Mouse (Mus musculus) hindbrain, embryonic 16.5 days (tissue): ENCODE results near the gene Sult1a1. TPM values are rescaled to one million over a fixed set of nuclear protein-coding genes. Genes with fewer than 3 reads are reported as not detected.
"Not testable (repeated sequence)": the region's sequence is repeated elsewhere in the genome, so short reads cannot be mapped to it uniquely, and the experiment has no call there.

Experiments
- ATAC-seq: fragments of 200-750 bp; cut with Nextera tagmentation; 2 replicates; pipeline ENCODE4 v1.8.0; 2017; ENCODE audit warnings: moderate TSS enrichment, moderate library complexity
- H3K27ac ChIP-seq: fragments of 300-500 bp; sonication (generic); 2 replicates; pipeline ENCODE4 v1.5.1; 2014; ENCODE audit warnings: low read depth, mild to moderate bottlenecking, control low read depth, low read length, moderate library complexity
- H3K27me3 ChIP-seq: fragments of 300-500 bp; sonication (generic); replicated peaks from 2 replicates; pipeline ENCODE4 v1.6.1; 2014; ENCODE audit warnings: low read length; ENCODE audit not compliant: control insufficient read depth, insufficient read depth
- H3K36me3 ChIP-seq: fragments of 300-500 bp; sonication (generic); 2 replicates; pipeline ENCODE4 v1.6.1; 2014; ENCODE audit warnings: mild to moderate bottlenecking, low read length, moderate library complexity, mixed read lengths; ENCODE audit not compliant: control insufficient read depth, insufficient read depth
- H3K4me1 ChIP-seq: fragments of 300-500 bp; sonication (generic); 2 replicates; pipeline ENCODE4 v1.6.1; 2014; ENCODE audit warnings: low read depth, low read length; ENCODE audit not compliant: control insufficient read depth, insufficient read depth
- H3K4me2 ChIP-seq: fragments of 300-500 bp; sonication (generic); 2 replicates; pipeline ENCODE4 v1.6.1; 2014; ENCODE audit warnings: mild to moderate bottlenecking, low read length, control low read depth, moderate library complexity
- H3K4me3 ChIP-seq: fragments of 300-500 bp; sonication (generic); 2 replicates; pipeline ENCODE4 v1.5.1; 2014; ENCODE audit warnings: mild to moderate bottlenecking, low read length, control low read depth, moderate library complexity
- H3K9ac ChIP-seq: fragments of 300-500 bp; sonication (generic); 2 replicates; pipeline ENCODE4 v1.6.1; 2014; ENCODE audit warnings: low read depth, mild to moderate bottlenecking, control low read depth, low read length, moderate library complexity
- H3K9me3 ChIP-seq: fragments of 300-500 bp; sonication (generic); 2 replicates; pipeline ENCODE4 v1.6.1; 2014; ENCODE audit warnings: mild to moderate bottlenecking, low read length, moderate library complexity; ENCODE audit not compliant: control insufficient read depth
- WGBS: fragments of 180-500 bp; shearing (Covaris S2); extraction: QIAGEN DNeasy Blood & Tissue Kit; methylation state at CpG from one replicate; pipeline ENCODE4 v1.1.7; 2014; 5-methylcytosine and 5-hydroxymethylcytosine counted together
- polyA plus RNA-seq: library from polyadenylated mRNA; unstranded; fragments of >200 nt; fragmentation: Nextera tagmentation; extraction: Ambion mirVana; gene quantifications from 2 replicates; pipeline ENCODE4 v1.2.1, GENCODE M21; 2015

Gene Sult1a1
- polyA plus RNA-seq, 1 experiment from 2014 or later: 12.0 TPM

DNA sequence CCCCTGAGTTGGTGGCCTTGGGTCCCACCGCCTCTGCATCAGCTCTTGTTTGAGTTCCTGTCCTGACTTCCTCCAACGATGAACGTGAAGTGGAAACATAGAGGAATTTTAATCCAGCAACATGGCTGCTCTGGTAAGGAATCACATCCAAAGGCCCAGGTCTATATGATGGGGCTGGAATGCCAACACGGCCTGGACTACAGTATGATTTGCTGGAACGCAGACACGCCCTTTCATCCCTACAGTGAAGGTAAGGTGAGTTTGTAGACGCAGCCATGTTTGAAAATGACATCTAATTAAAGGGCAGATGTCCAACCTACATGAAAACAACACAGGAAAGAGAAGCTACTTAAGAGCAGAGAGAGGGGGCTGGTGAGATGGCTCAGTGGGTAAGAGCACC is 17.5 kb upstream of the Sult1a1 start:
- no peak overlapping the region for H3K4me3 ChIP-seq
- peaks cover 24% of the 10 kb centered on the region for H3K4me1 ChIP-seq
- peak overlapping the region; percentile 33 for H3K4me2 ChIP-seq
- H3K27me3 ChIP-seq: no peaks in the 10 kb centered on the region
- whole genome bisulfite sequencing: 85% methylated on average over 7 of the region's 7 CpGs
- H3K27ac ChIP-seq: no peak overlapping the region
- no peak for ATAC-seq
- H3K9me3 ChIP-seq: no peaks in the 10 kb centered on the region
- peaks cover 13% of the 10 kb centered on the region for H3K36me3 ChIP-seq
- H3K9ac ChIP-seq: no peak overlapping the region

DNA sequence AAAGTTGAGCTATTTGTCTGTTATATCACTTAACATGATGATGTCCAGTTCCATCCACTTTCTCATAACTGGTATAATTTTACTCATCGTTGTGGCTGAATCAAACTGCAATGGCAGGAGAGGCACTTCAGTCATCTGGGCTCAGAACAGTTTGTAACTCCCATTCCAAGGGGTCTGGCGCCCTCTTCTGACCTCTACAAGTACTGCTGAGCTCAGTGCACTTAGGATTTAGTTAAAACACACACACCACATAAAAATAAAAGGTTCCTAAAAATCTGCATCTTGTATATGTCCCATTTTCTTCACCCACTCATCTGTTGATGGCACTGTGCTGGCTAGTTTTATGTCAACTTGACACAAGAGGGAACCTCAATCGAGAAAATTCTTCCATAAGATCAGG is 17.0 kb upstream of the Sult1a1 start:
- Histone ChIP-seq H3K9ac (no peak overlapping the region), H3K27ac (no peak overlapping the region), H3K4me2 (no peak overlapping the region; the same call in none of the 2 replicates), H3K4me1 (peaks cover 24% of the 10 kb centered on the region), H3K9me3 (no peaks in the 10 kb centered on the region), H3K4me3 (no peak overlapping the region), H3K36me3 (peaks cover 13% of the 10 kb centered on the region), H3K27me3 (no peaks in the 10 kb centered on the region)
- ATAC-seq: no peak
- WGBS: 36% methylated on average over 3 of the region's 3 CpGs

DNA sequence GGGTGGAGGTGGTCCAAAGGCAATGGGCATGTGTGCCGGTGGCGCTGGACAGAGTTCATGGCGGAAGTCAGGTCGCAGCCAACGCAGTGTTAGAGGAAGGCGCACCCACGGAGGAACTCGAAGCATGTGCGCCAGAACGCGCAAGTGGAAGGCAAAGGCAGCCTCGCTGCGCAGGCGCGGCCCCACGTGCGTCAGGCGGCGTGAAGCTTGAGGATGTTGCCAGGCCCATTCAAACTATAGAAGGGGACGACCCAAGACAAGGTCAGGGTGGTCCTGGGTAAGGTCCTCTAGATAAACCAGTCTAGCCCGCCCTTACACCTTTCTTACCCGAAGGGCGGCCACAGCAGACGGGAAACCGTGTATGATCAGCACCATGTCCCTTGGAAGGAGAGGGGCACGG is 16.2 kb upstream of the Sult1a1 start:
- Histone ChIP-seq H3K27ac (no peak overlapping the region), H3K27me3 (no peaks in the 10 kb centered on the region), H3K36me3 (peaks cover 13% of the 10 kb centered on the region), H3K9ac (no peak overlapping the region), H3K4me3 (no peak overlapping the region), H3K4me1 (peaks cover 24% of the 10 kb centered on the region), H3K4me2 (no peak overlapping the region), H3K9me3 (no peaks in the 10 kb centered on the region)
- WGBS: 94% methylated on average over 26 of the region's 26 CpGs
- ATAC-seq: no peak

DNA sequence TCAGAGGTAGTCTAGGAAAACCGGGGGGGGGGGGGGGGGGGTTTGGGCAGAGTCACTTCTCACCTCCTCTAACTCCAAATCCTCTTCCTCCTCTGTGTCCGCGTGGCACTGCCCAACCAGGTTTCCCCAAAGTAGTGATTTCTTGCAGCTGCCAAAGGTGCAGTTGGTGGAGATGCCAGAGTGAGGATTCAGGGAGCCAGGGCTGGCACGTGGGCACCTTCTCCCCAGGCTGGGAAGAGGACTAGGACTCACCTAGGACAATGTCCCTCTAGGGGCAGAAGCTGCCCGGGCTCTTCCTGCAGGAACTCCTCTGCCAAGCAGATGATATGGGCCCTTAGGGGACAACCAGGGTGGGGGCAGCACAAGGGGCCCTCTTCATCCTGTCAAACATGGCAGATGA is 15.4 kb upstream of the Sult1a1 start:
- no peak overlapping the region for H3K9ac ChIP-seq
- H3K9me3 ChIP-seq: no peaks in the 10 kb centered on the region
- no peak for ATAC-seq
- no peak overlapping the region for H3K4me2 ChIP-seq
- H3K36me3 ChIP-seq: peaks cover 13% of the 10 kb centered on the region
- H3K27ac ChIP-seq: no peak overlapping the region
- 81% methylated on average over 5 of the region's 5 CpGs for WGBS
- no peaks in the 10 kb centered on the region for H3K27me3 ChIP-seq
- no peak overlapping the region for H3K4me3 ChIP-seq
- peaks cover 16% of the 10 kb centered on the region for H3K4me1 ChIP-seq

DNA sequence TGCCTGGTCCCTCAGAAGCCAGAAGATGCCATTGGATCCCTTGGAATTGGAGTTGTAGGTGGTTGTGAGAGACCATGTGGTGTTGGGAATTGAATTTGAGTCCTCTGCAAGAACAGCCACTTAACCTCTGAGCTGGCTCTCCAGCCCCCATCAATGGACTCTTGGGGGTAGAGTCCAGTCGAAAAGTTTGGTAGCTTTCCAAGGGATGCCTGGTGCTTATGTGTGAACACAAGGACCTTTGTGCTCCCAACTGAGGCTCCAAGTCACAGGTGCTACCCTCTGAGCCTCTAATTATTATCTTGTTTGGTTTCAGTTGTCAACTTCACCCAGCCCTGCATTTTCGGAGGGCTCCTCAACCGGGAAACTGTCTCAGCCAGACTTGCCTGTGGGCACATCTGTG is 14.5 kb upstream of the Sult1a1 start:
- no peak overlapping the region for H3K4me2 ChIP-seq
- WGBS: 87% methylated on average over 3 of the region's 3 CpGs
- H3K9ac ChIP-seq: no peak overlapping the region
- peaks cover 13% of the 10 kb centered on the region for H3K4me1 ChIP-seq
- no peak overlapping the region for H3K4me3 ChIP-seq
- H3K27ac ChIP-seq: no peak overlapping the region
- H3K9me3 ChIP-seq: no peaks in the 10 kb centered on the region
- ATAC-seq: no peak
- H3K36me3 ChIP-seq: peaks cover 13% of the 10 kb centered on the region
- H3K27me3 ChIP-seq: no peaks in the 10 kb centered on the region

DNA sequence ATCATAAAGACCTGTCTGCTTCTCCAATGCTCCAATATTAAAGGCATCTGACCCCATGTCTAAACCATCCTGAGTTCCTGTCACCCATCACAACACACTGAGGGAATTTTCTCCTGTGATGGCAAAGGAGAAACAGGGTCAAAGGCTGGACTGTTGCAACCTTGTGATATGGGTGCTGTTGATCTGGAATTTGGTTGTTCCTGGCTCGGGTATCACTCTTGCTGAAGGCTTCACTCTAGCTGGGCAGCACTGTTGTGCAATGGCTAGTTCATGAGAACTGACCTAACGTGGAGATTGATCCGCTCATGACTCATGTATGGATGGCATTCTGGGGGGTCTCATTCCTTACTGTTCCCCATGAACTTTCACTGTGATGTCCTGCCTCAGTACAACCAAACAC is 12.8 kb upstream of the Sult1a1 start:
- 89% methylated on average over 3 of the region's 3 CpGs for WGBS
- Histone ChIP-seq H3K27me3 (no peaks in the 10 kb centered on the region), H3K4me2 (no peak overlapping the region), H3K36me3 (peaks cover 13% of the 10 kb centered on the region), H3K27ac (no peak overlapping the region), H3K4me3 (no peak overlapping the region), H3K9ac (no peak overlapping the region), H3K9me3 (no peaks in the 10 kb centered on the region), H3K4me1 (peaks cover 7% of the 10 kb centered on the region)
- no peak for ATAC-seq

DNA sequence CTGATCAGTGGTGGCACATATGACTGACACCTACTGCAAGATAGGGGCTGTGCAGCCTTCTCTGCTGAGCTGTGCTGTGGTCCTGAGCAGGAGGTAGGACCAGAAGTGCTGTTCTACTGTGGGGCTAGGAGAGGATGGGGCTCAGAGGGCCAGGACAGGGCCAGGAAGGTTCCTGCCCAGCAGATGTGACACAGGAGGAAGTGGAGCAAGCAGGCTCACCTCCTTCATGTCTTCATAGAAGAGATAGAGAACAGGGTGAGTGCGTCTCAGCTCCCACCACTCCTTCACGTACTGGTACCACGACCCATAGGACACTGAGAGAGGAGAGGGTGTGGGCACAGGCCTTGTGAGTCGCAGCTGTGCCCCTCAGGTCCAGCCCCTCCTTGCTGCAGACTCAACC is 11.9 kb upstream of the Sult1a1 start:
- not testable (repeated sequence) for H3K4me3 ChIP-seq, H3K27me3 ChIP-seq, H3K27ac ChIP-seq, H3K9ac ChIP-seq, H3K9me3 ChIP-seq, H3K4me1 ChIP-seq, H3K4me2 ChIP-seq, ATAC-seq
- WGBS: 96% methylated on average over 4 of the region's 4 CpGs
- peaks cover 13% of the 10 kb centered on the region for H3K36me3 ChIP-seq

DNA sequence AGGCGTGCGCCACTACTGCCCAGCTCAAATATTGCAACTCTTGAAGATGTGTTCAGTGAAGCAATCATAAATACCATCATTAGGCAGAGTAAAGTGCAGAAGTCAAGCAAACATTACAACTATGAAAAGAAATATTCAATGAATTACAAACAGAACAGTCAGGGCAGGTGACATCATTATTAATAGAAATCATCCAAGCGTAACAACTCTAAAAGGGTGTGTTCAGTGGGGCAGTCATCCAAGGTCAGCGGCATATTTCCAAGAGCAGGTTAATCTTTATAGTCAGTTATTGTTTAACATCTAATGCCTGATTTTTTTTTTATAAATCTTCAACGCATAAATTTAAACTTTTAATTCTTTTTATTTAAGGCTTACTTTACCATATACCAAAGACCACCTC is 5.0 kb upstream of the Sult1a1 start:
- WGBS: 94% methylated on average over 5 of the region's 5 CpGs
- Histone ChIP-seq H3K4me2 (no peak overlapping the region), H3K27ac (no peak overlapping the region), H3K36me3 (peaks cover 2% of the 10 kb centered on the region; the same call in 1 of the 2 replicates), H3K4me1 (no peaks in the 10 kb centered on the region), H3K4me3 (no peak overlapping the region), H3K27me3 (no peaks in the 10 kb centered on the region), H3K9me3 (no peaks in the 10 kb centered on the region), H3K9ac (no peak overlapping the region)
- no peak for ATAC-seq

DNA sequence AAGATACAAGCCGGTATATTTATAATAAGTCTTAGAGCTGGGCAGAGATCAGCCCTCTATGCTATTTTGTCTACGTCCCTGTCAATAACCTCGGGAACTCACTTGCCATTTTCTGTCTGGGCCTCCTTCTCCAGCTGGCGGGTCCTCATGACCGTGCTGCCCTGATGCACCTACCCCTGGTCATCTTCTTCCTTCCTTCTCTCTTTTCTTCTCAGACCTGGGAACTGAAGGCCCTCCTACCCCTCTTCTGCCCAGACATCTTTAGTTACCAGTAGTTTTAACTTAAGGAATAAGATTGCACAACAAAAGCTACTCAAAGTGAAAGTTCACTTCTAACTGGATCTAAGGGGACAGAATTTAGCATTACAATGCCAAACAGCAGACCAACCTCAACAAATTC is 3.5 kb upstream of the Sult1a1 start:
- no peak overlapping the region for H3K4me3 ChIP-seq
- no peak overlapping the region for H3K4me2 ChIP-seq
- H3K9me3 ChIP-seq: no peaks in the 10 kb centered on the region
- ATAC-seq: no peak
- peaks cover 2% of the 10 kb centered on the region; the same call in 1 of the 2 replicates for H3K36me3 ChIP-seq
- H3K4me1 ChIP-seq: no peaks in the 10 kb centered on the region
- WGBS: 91% methylated on average over 5 of the region's 5 CpGs
- H3K27ac ChIP-seq: no peak overlapping the region
- H3K27me3 ChIP-seq: no peaks in the 10 kb centered on the region
- H3K9ac ChIP-seq: no peak overlapping the region
